In genomic region chr7:141638513-141639334, GRCm38 (mm10) we compare ENCODE assay signal across 12 mouse cellular contexts. TPM values are rescaled to one million over a fixed set of nuclear protein-coding genes. Genes with fewer than 3 reads are reported as not detected.
A peak's percentile ranks its signal among the peaks of the same experiment; 100 is the strongest.
DNase-seq lines count a peak whose midpoint lies in the region; ATAC-seq and TF ChIP-seq lines count a peak whose summit lies in the region.
"Not testable (repeated sequence)": the region's sequence is repeated elsewhere in the genome, so short reads cannot be mapped to it uniquely, and the experiment has no call there.
"Had no signal": no experiment of that assay in that cellular context is flagged by ENCODE, and none has a peak within 500 bp of the region (broad histone marks: within the 10 kb centered on the region; RNA-seq: fewer than 3 reads in every experiment).

No protein-coding gene starts in this region.

- not testable (repeated sequence) for H3K27me3 ChIP-seq in forebrain, embryonic 14.5 days (replicated peaks; ENCODE audit: control insufficient read depth, insufficient read depth, low read length); heart, postnatal 0 days (ENCODE audit: control insufficient read depth, insufficient read depth, low read length); intestine, embryonic 15.5 days (replicated peaks); limb, embryonic 14.5 days (ENCODE audit: control insufficient read depth, insufficient read depth, low read length); lung, postnatal 0 days (replicated peaks; ENCODE audit: insufficient read depth, low read length); myocyte (ENCODE audit: control insufficient read depth, insufficient read depth, insufficient read length); stomach, postnatal 0 days (ENCODE audit: control insufficient read depth, insufficient read depth, low read length)

- not testable (repeated sequence) for H3K4me2 ChIP-seq in forebrain, embryonic 14.5 days (ENCODE audit: low read length); heart, postnatal 0 days (ENCODE audit: low read depth, low read length); intestine, embryonic 15.5 days (replicated peaks); limb, embryonic 14.5 days (replicated peaks; ENCODE audit: low read depth, low read length, severe bottlenecking); lung, postnatal 0 days (replicated peaks; ENCODE audit: low read depth, low read length); myocyte (ENCODE audit: low read depth); stomach, postnatal 0 days (replicated peaks; ENCODE audit: low read depth)

- TF ChIP-seq POLR2A in limb, embryonic 14.5 days (IDR thresholded peaks at IDR 0.05; ENCODE audit: borderline replicate concordance, extremely low read depth, insufficient read depth, insufficient read length); myocyte (IDR thresholded peaks at IDR 0.05; ENCODE audit: insufficient read length, low read depth): not testable (repeated sequence)

- not testable (repeated sequence) for DNase-seq in forebrain, embryonic 14.5 days (ENCODE audit: low spot score); heart, postnatal 0 days (ENCODE audit: low spot score); lung, postnatal 0 days (ENCODE audit: low spot score); stomach, postnatal 0 days (ENCODE audit: low spot score)
- peak; percentile 6 for DNase-seq in limb, embryonic 14.5 days (ENCODE audit: low spot score)

- ATAC-seq in common myeloid progenitor, adult 5-6 weeks (replicated peaks; ENCODE audit: low read depth, poor library complexity, severe bottlenecking), result peak; percentile 38
- ATAC-seq in forebrain, embryonic 14.5 days, result peak; percentile 61
- peak; percentile 31; the same call in 1 of the 2 replicates for ATAC-seq in heart, postnatal 0 days (ENCODE audit: insufficient read depth, low read depth)
- ATAC-seq in intestine, embryonic 15.5 days, result peak; percentile 67
- ATAC-seq in limb, embryonic 14.5 days (ENCODE audit: low FRiP score, low read depth), result peak; percentile 62
- peak; percentile 51 for ATAC-seq in lung, postnatal 0 days
- ATAC-seq in stomach, postnatal 0 days (ENCODE audit: low FRiP score, low TSS enrichment), result peak; percentile 72

- H3K4me3 ChIP-seq in forebrain, embryonic 14.5 days (ENCODE audit: low read depth, low read length); heart, postnatal 0 days (ENCODE audit: low read depth, low read length); intestine, embryonic 15.5 days (replicated peaks); limb, embryonic 14.5 days (replicated peaks; ENCODE audit: low read length); lung, postnatal 0 days (ENCODE audit: low read depth, low read length); myocyte; stomach, postnatal 0 days (ENCODE audit: low read depth, low read length): not testable (repeated sequence)

- not testable (repeated sequence) for H3K9me3 ChIP-seq in forebrain, embryonic 14.5 days (replicated peaks; ENCODE audit: control insufficient read depth, low read length); heart, postnatal 0 days (replicated peaks; ENCODE audit: control insufficient read depth, low read length); intestine, embryonic 15.5 days; limb, embryonic 14.5 days (ENCODE audit: control insufficient read depth, low read length); lung, postnatal 0 days (ENCODE audit: low read length); stomach, postnatal 0 days (ENCODE audit: control insufficient read depth, low read length)

- not testable (repeated sequence) for H3K4me1 ChIP-seq in forebrain, embryonic 14.5 days (ENCODE audit: control insufficient read depth, insufficient read depth, low read length); heart, postnatal 0 days (ENCODE audit: control insufficient read depth, insufficient read depth); intestine, embryonic 15.5 days (replicated peaks); limb, embryonic 14.5 days (ENCODE audit: control insufficient read depth, insufficient read depth, low read length); lung, postnatal 0 days (ENCODE audit: insufficient read depth, low read depth, low read length); stomach, postnatal 0 days (replicated peaks; ENCODE audit: control insufficient read depth, insufficient read depth)

- not testable (repeated sequence) for TF ChIP-seq EP300 in heart, postnatal 0 days (IDR thresholded peaks at IDR 0.05; ENCODE audit: low read depth); lung, postnatal 0 days (IDR thresholded peaks at IDR 0.05); stomach, postnatal 0 days (optimal IDR thresholded peaks at IDR 0.05)

- H3ac ChIP-seq in myocyte (ENCODE audit: control insufficient read depth, insufficient read length), result not testable (repeated sequence)

- 93% methylated on average over 6 of the region's 8 CpGs for WGBS in forebrain, embryonic 14.5 days
- 85% methylated on average over 5 of the region's 8 CpGs for WGBS in heart, postnatal 0 days
- 93% methylated on average over 6 of the region's 8 CpGs for WGBS in intestine, embryonic 15.5 days
- 89% methylated on average over 5 of the region's 8 CpGs for WGBS in limb, embryonic 14.5 days
- 93% methylated on average over 6 of the region's 8 CpGs for WGBS in lung, postnatal 0 days
- WGBS in stomach, postnatal 0 days, result 95% methylated on average over 5 of the region's 8 CpGs

- H3K79me2 ChIP-seq in myocyte (ENCODE audit: control insufficient read depth, insufficient read depth), result not testable (repeated sequence)

- H3K9ac ChIP-seq in forebrain, embryonic 14.5 days (ENCODE audit: low read length); heart, postnatal 0 days (replicated peaks; ENCODE audit: low read depth, low read length); intestine, embryonic 15.5 days; limb, embryonic 14.5 days (ENCODE audit: low read depth, low read length, severe bottlenecking); lung, postnatal 0 days (replicated peaks; ENCODE audit: low read depth); stomach, postnatal 0 days (ENCODE audit: low read length): not testable (repeated sequence)

- not testable (repeated sequence) for TF ChIP-seq CTCF in heart, postnatal 0 days (IDR thresholded peaks at IDR 0.05; ENCODE audit: low read depth); lung, postnatal 0 days (IDR thresholded peaks at IDR 0.05); stomach, postnatal 0 days (IDR thresholded peaks at IDR 0.05; ENCODE audit: low read depth)

- peaks cover 14% of the 10 kb centered on the region for H3K36me3 ChIP-seq in forebrain, embryonic 14.5 days (ENCODE audit: control insufficient read depth, insufficient read depth, low read length)
- H3K36me3 ChIP-seq in heart, postnatal 0 days (replicated peaks; ENCODE audit: control insufficient read depth, insufficient read depth, low read length); intestine, embryonic 15.5 days; lung, postnatal 0 days (ENCODE audit: insufficient read depth, low read length); myocyte (ENCODE audit: control insufficient read depth, insufficient read depth); stomach, postnatal 0 days (ENCODE audit: control insufficient read depth, insufficient read depth, low read length): not testable (repeated sequence)
- peaks cover 11% of the 10 kb centered on the region for H3K36me3 ChIP-seq in limb, embryonic 14.5 days (ENCODE audit: control insufficient read depth, insufficient read depth, low read length)

- not testable (repeated sequence) for H3K27ac ChIP-seq in forebrain, embryonic 14.5 days (ENCODE audit: low read depth, low read length); heart, postnatal 0 days (ENCODE audit: low read depth); intestine, embryonic 15.5 days; limb, embryonic 14.5 days (replicated peaks; ENCODE audit: low read depth, low read length); lung, postnatal 0 days (ENCODE audit: low read length); stomach, postnatal 0 days (replicated peaks)

RNA-seq across cellular contexts. Expression of gene Muc6, which starts 16.4 kb away (rescaled TPM):
- total RNA-seq in common myeloid progenitor, adult 5-6 weeks (2017), result 0.18 TPM in 1 of 2 replicates, not detected in the other
- 0.09 and 0.16 TPM in 2 replicates for polyA plus RNA-seq in forebrain, embryonic 14.5 days (2014; fragmentation: Nextera tagmentation; extraction: Ambion mirVana)
- total RNA-seq in heart, postnatal 0 days (2014; rRNA removed; ENCODE audit: low replicate concordance), result not detected in 2 replicates
- polyA plus RNA-seq in heart, postnatal 0 days (2015; fragmentation: Nextera tagmentation; extraction: Ambion mirVana), result 0.03 and 0.04 TPM in 2 replicates
- 0.21 and 0.24 TPM in 2 replicates for polyA plus RNA-seq in intestine, embryonic 15.5 days (2015; fragmentation: Nextera tagmentation; extraction: Ambion mirVana)
- 0.06 and 0.09 TPM in 2 replicates for polyA plus RNA-seq in limb, embryonic 14.5 days (2012; rRNA removed)
- 0.12 and 0.18 TPM in 2 replicates for polyA plus RNA-seq in limb, embryonic 14.5 days (2014; fragmentation: Nextera tagmentation; extraction: Ambion mirVana)
- 0.07 TPM in 2 replicates for polyA plus RNA-seq in lung, postnatal 0 days (2015; fragmentation: Nextera tagmentation; extraction: Ambion mirVana)
- 0.20 TPM for polyA plus RNA-seq in myocyte (2012; fragmentation: generic; extraction: Trizol)
- 11.3 and 13.6 TPM in 2 replicates for polyA plus RNA-seq in stomach, postnatal 0 days (2015; fragmentation: Nextera tagmentation; extraction: Ambion mirVana)
- total RNA-seq: adrenal gland, postnatal 36 days; gastrocnemius, postnatal 4 days; heart, postnatal 4 days; left cerebral cortex, adult 18-20 months had no signal

RNA-seq across cellular contexts. Expression of gene Muc2, which starts 51.4 kb away (rescaled TPM):
- not detected in 2 replicates for total RNA-seq in common myeloid progenitor, adult 5-6 weeks (2017)
- polyA plus RNA-seq in forebrain, embryonic 14.5 days (2014; fragmentation: Nextera tagmentation; extraction: Ambion mirVana), result not detected in 2 replicates
- 1.7 TPM in 1 of 2 replicates, not detected in the other for total RNA-seq in heart, postnatal 0 days (2014; rRNA removed; ENCODE audit: low replicate concordance)
- polyA plus RNA-seq in heart, postnatal 0 days (2015; fragmentation: Nextera tagmentation; extraction: Ambion mirVana), result not detected in 2 replicates
- 9.4 and 16.7 TPM in 2 replicates for polyA plus RNA-seq in intestine, embryonic 15.5 days (2015; fragmentation: Nextera tagmentation; extraction: Ambion mirVana)
- polyA plus RNA-seq in limb, embryonic 14.5 days (2012; rRNA removed), result 2.6 and 2.7 TPM in 2 replicates
- polyA plus RNA-seq in limb, embryonic 14.5 days (2014; fragmentation: Nextera tagmentation; extraction: Ambion mirVana), result 0.43 and 1.3 TPM in 2 replicates
- polyA plus RNA-seq in lung, postnatal 0 days (2015; fragmentation: Nextera tagmentation; extraction: Ambion mirVana), result 0.26 and 0.36 TPM in 2 replicates
- polyA plus RNA-seq in myocyte (2012; fragmentation: generic; extraction: Trizol), result not detected
- polyA plus RNA-seq in stomach, postnatal 0 days (2015; fragmentation: Nextera tagmentation; extraction: Ambion mirVana), result 0.23 and 0.40 TPM in 2 replicates
